Mouse (Mus musculus) layer of hippocampus, adult 8-10 months (tissue): ENCODE measurements around the gene Wdfy1. TPM values are rescaled to one million over a fixed set of nuclear protein-coding genes. Genes with fewer than 3 reads are reported as not detected.

Source experiments
- DNase-seq, 2 experiments: peaks; one replicate each; pipeline ENCODE4 v3.0.0; 2022; ENCODE audit warnings: low spot score in 2 of 2
- total RNA-seq, 4 experiments: library from RNA; stranded (reverse); gene quantifications; 2 replicates each; pipeline ENCODE4 v1.2.4; 2022

Gene Wdfy1
- 10 to 100 TPM; 36.8 to 47.7 (median 44.6) TPM for total RNA-seq

GRCm38 (mm10) chr1:79775927-79776458 lies at the start of gene Wdfy1, which contains the start of gene Mrpl44:
Gene Wdfy1 (minus strand): TSS chr1:79776143.
Gene Mrpl44 (plus strand): TSS chr1:79776018.
- DNase-seq = peak; percentile 95 to 99

- no peak for DNase-seq
Observed at GRCm38 (mm10) chr1:79823951-79824633, 48.1 kb upstream of the Wdfy1 start.

GRCm38 (mm10) chr1:79822806-79823525 lies 47.0 kb upstream of the Wdfy1 start:
- DNase-seq = peak; percentile 27 to 31

- no peak for DNase-seq
Observed at GRCm38 (mm10) chr1:79819296-79819879, 43.4 kb upstream of the Wdfy1 start.

GRCm38 (mm10) chr1:79815446-79815845 lies 39.5 kb upstream of the Wdfy1 start:
- no peak for DNase-seq

GRCm38 (mm10) chr1:79809447-79809846 lies 33.5 kb upstream of the Wdfy1 start:
- no peak for DNase-seq

- DNase-seq = no peak
Observed at GRCm38 (mm10) chr1:79806865-79807264, 30.9 kb upstream of the Wdfy1 start.

GRCm38 (mm10) chr1:79803614-79804013 lies 27.7 kb upstream of the Wdfy1 start:
- DNase-seq = no peak

- no peak for DNase-seq
Observed at GRCm38 (mm10) chr1:79802858-79803427, 27.0 kb upstream of the Wdfy1 start.

- no peak for DNase-seq
Observed at GRCm38 (mm10) chr1:79797084-79797483, 21.1 kb upstream of the Wdfy1 start.

GRCm38 (mm10) chr1:79786267-79786927 lies 10.5 kb upstream of the Wdfy1 start:
- DNase-seq = peak in 1 of 2 experiments; percentile 29

- no peak for DNase-seq
Observed at GRCm38 (mm10) chr1:79782433-79782832, 6.5 kb upstream of the Wdfy1 start.

- no peak for DNase-seq
Observed at GRCm38 (mm10) chr1:79778011-79778410, 2.1 kb upstream of the Wdfy1 start.

- DNase-seq = no peak
Observed at GRCm38 (mm10) chr1:79774164-79774780, 1.7 kb downstream of the Wdfy1 start.

GRCm38 (mm10) chr1:79768231-79768630 lies 7.7 kb downstream of the Wdfy1 start:
- no peak for DNase-seq

- no peak for DNase-seq
Observed at GRCm38 (mm10) chr1:79764483-79764882, 11.5 kb downstream of the Wdfy1 start.

- DNase-seq = no peak
Observed at GRCm38 (mm10) chr1:79764031-79764430, 11.9 kb downstream of the Wdfy1 start.

- DNase-seq = no peak
Observed at GRCm38 (mm10) chr1:79762282-79763250, 13.4 kb downstream of the Wdfy1 start.

GRCm38 (mm10) chr1:79761917-79762271 lies 14.0 kb downstream of the Wdfy1 start:
- DNase-seq = no peak
